Mouse (Mus musculus): ENCODE results near the gene Dpyd.

Dpyd gene

DNA sequence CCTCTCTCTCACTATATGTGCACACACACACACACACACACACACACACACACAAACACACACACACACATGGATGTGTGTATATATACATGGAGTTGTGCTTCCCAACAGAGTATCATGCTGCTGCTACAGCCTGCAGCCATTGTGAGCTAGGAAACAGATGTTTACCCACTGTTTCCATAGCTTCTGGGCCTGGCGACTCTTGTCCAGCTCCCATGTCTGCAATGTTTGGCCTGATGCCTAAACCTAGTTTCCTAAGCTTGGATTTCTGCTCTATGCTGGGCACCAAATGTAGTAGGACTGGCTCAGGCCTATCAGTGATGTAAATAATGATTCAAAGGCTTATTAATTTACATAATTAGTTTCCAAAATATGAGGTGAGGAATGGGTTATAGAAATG lies 524.7 kb downstream of the Dpyd start:
- no peak for DNase-seq (ENCODE audit: low read depth, low spot score)

DNA sequence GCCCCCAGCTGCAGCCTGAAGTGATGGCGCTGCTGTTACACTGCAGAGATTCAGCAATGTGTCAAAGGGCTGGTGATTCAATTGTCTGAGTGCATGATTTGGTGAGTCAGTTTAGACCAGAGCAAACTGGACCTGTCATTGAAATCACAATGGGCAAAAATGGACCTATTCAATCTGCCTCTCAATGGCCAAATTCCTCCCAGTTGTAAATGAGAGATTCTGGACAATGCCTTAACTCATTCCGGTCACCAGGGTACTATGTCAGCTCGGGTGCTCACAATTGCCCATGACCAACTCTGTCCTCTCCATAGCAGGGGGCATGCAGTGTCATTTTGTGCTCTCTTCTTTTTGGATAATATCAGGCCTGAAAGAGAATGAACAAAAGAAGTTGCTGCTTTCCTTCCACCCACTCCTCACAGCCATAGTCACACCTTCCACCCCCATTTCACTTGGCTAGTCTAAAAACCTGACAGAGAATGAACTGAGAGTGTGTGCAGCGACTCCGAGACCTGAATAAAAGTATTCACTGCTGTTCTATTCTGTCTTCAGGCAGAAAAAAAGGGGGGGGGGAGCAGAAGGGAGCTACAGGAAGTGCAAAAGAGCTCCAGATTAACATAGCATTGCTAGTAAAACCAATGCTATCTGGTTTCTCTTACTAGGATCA lies 533.4 kb downstream of the Dpyd start:
- no peak for DNase-seq (ENCODE audit: low read depth, low spot score)

DNA sequence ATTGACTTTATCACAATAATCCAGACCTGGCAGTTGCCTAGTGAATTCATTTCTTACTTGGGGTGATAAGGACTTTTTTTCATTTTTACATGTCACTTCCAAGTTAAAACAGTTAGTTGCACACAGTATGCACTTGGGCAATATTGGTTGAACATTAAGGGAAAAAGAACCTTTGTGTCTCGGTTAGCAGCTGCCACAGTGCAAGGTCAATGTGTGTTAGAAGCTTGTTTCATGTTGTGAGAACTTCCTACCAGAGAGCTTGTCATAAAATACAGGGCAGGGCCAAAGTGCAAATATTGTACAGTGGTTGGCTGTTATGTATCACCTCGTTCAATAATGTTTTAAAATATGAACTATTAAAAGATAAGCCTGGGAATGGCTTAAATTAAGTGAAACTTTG lies 564.1 kb downstream of the Dpyd start:
- no peak for DNase-seq (ENCODE audit: low read depth, low spot score)

DNA sequence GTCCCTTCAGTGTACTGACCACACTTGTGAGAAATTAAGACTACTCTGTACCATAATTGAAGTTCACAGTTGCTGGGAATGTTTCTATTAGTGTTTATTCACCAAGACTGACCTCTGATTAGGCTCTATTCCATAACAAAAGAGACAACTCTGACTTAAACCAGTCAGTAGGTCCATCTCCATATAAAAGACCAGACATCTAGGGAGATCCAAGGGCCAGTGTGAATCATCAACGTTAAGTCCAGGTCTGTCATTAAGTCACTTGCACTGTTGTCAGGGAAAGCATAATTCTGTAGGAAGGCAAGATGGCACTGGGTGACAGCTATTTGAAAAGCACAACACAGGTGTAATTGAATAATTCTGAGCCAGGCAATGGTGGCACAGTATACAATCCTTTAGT lies 566.1 kb downstream of the Dpyd start:
- DNase-seq (ENCODE audit: low read depth, low spot score): no peak

DNA sequence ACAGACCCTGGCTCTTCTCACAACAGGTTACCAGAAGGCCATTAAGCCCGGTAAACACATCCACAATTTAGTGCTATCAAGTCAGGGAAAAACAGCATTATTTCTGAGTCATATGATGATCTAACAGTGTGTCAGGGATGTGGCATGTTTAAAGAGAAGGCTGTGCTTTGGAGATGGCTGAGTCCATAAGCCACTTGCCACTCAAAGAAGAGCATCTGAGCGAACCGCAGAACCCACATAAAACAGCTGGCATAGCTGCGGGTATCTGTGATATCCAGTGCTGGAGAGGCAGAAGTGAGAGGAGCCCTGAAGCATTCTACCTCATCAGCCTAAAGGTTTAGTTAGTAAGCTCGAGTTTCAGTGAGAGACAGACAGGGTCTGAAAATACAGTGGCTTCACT lies 581.1 kb downstream of the Dpyd start:
- no peak for DNase-seq (ENCODE audit: low read depth, low spot score)

DNA sequence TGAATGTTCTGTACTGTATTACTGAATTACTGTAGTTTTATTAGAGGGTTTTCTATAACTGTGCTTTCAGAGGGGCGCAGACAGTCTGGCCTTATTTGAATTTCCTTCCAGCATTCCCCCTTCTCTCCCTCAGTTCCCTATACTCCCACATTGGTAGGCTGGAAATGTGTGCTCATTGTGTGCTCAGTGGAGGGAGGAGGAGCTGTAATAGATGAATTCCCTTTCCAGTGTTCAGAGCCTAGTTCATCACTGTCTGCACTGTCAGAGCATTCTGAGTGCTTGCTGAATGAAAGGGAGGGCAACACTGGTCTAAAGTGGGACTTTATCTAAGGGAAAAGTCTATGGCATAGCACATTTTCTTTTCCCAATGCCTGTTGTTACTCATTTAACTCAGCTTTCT lies 582.9 kb downstream of the Dpyd start:
- DNase-seq (ENCODE audit: low read depth, low spot score): no peak

DNA sequence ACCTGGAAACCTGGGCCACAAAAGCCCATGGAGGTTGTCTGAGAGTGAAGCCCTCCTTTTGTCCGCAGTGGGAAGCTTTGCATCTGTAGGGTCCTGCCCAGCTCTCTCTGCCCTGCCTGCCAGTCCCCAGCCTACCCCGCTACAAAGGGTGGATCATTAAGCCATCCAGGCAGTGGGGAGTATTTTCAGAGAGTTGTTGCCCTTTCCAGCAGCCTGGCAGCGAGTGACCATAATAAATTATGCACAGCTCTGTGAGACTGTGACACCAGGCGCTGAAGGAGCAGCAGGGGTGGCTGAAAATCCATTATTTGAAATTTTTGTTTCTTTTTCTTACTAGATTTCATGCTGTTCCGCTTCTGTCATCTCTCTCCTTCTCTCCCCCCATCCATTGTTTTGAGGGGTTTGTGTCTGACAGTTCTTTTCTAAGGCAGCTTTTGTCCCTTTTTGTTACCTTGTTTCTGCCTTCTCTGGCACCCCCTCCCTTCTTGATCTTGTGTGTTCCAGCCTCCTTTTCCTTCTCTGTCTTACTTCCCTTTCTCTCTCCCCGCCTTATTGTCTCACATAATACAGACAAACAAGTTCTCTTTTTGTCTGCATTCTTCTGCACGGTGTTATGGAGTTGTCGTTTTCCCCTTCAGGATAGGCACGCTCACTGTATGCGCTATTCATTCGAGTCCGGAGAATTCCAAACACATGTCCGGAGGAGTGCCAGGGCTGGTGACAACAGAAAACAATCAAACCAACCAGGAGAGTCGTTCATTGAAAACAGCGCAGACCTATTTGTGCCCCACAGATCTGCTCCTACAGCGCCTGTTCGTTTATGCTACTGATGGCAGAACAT lies 592.9 kb downstream of the Dpyd start:
- no peak for DNase-seq (ENCODE audit: low read depth, low spot score)

DNA sequence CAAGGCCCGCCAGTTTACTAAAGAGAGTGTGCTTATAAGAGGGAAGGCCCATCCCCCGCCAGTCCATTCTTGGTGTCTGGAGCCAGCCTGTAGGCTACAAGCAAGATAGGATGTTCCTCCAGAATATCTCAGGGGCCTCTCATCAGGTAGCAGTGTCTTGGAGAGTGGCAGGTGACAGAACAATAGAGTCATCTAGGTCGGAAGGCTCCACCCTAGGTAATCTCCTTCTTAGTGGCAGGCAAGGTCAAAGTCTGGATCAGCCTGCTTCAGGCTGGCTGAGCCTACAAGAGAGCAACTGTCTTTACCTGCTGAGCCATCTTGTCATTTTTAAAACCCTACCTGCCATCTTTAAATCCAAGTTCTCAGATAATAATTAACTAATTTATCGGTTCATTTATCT lies 596.7 kb downstream of the Dpyd start:
- DNase-seq (ENCODE audit: low read depth, low spot score): no peak

DNA sequence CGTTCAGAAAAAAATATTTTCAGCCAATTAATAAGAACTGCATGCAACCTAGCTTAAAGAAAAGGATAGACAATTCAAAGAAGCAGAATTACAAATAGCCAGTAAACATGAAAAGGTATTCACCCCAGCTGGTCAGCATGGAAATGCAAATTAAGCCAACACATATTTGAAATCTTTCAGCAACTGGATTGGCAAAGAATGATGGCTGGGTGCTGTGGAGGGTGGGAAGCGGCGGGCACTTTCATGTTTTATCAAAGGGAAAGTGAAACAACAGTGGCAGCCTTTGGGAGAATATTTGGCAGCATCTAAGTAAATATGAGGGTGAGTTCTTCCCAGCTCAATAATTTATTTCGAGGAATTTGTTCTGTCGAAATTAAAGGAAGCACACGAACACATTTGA lies 603.8 kb downstream of the Dpyd start:
- DNase-seq (ENCODE audit: low read depth, low spot score): no peak

DNA sequence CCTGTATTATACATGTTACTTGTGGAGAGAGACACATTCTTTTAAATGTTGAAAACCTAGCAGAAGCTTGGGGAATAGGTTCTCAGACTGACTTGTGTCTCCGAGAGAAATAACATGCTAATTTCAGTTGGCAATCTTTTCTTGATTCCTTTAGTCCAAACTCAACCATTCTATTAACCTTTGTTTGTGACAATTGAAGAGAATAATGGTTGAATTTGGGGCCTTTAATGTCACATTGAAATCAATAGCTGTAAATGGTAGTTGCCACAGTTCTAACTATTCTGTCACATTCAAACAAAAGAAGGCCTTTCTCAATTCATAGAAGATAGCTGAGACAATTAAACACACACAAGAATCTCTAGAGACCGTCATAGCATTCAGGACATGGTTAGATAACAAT lies 606.2 kb downstream of the Dpyd start:
- no peak for DNase-seq (ENCODE audit: low read depth, low spot score)

DNA sequence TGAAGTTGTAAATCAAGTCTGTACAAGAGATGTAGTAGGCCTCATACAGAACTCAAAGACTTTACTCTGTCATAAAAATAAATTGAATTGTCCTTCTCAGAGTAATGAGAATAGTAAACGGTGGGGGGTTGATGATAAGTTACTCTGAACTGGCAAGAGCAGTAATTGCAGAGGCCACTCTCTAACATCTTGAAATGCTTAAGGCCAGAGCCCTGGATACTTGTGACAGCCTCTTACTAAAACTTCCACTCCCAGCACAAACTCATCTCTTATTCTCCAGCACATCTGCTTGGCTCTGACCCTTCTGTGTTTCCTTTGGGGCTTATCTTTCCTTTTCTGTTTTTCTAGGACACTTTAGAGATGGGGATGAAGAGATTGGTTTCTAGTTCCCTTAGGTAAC lies 606.7 kb downstream of the Dpyd start:
- DNase-seq (ENCODE audit: low read depth, low spot score): no peak

DNA sequence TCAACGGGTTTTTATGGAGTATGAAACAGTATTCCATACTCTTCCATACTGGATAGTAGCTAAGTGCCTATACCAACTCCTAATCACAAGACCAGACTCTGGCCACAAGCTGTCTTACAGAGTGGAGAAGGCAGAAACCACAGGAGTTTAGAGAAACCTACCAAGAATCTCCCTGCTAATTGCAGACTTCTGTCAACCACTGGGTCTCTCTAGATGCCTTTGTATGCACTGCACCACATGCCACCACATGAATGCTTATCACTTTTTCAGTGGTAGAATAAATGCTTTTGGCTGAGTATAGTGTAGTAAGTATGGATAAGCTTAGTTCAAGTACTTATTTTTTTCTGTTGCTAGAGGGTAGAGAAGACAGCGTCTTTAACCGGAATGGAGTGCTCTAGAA lies 621.3 kb downstream of the Dpyd start:
- DNase-seq (ENCODE audit: low read depth, low spot score): no peak

DNA sequence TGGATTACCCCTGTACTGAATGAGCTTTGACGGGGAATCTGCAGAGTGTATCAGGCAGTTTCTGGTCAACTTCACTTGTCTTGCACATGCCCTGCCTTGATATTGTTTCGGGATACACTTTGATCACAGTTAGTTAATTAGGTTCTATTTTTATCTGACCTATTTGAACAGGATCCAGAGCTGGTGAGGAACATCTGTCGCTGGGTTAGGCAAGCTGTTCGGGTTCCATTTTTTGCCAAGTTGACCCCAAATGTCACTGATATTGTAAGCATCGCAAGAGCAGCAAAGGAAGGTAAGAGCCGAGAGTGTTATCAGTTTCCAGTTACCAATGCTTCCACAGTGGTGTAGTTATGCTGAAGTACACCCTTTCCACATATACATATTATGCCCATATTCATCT lies 632.1 kb downstream of the Dpyd start:
- DNase-seq (ENCODE audit: low read depth, low spot score): no peak

DNA sequence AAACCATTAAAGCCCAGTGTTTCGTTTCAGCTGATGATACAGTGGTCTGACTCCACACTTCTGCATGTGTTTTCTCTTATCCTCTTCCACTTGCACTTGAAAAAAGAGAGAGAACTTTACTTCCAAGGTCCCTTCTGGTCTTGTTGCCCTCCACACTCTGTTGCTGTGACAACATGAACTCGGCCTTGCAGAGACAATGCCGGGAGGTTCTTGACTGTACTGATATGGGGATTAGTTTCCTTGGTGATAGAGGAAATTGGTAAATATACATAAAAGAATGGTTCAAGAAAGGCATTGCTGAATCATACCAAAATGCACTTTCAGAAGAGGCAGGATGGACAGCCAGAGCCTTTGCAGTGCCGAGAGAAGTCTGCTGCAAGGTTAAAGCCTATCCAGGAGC lies 633.7 kb downstream of the Dpyd start:
- no peak for DNase-seq (ENCODE audit: low read depth, low spot score)

DNA sequence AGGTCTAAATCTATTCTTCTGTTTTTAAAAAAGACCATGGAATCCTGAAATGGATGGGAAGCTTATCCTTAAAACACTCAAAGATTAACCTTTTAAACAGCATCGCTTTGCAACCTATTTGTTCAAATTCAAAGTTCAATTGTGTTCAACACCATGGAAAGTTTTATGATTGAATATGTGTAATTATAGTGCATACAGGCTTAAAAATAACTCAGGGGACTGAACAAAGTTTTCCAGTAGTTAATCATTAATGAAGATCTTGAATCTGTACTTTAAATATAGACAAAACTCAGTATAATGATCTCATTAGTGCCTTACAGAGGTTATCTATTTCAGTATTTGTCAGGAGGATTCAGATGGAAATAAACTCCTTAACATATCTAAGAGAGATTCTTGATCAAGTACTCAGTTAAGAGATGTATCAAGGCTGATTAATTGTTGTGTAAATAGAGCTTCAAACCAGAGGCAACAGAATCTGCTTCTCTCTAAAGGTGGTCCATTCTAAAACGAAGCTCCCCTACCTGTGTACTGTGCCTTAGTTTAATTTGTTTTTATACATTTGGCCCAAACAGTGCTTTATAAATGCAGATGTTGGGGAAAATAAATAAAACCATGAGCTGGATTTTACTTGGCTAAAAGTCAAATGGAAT lies 659.0 kb downstream of the Dpyd start:
- DNase-seq (ENCODE audit: low read depth, low spot score): no peak

DNA sequence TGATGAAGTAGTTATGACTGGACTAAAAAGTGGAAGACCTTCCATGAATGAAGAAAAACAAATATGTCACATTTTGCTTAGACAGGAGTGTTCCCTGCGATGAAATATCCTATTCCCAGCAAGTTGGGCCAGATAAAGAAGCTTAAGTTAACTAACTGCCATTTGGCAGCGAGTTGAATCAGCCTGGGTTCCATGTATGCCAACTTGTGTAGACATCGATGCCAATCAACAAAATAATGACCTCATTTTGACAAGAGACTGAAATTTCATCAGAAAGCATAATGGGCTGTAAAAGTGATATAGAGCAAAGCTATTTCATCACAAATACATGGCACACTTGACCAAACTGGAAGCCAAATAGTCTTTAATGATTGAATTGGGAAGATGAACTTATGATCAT lies 681.3 kb downstream of the Dpyd start:
- DNase-seq (ENCODE audit: low read depth, low spot score): no peak

DNA sequence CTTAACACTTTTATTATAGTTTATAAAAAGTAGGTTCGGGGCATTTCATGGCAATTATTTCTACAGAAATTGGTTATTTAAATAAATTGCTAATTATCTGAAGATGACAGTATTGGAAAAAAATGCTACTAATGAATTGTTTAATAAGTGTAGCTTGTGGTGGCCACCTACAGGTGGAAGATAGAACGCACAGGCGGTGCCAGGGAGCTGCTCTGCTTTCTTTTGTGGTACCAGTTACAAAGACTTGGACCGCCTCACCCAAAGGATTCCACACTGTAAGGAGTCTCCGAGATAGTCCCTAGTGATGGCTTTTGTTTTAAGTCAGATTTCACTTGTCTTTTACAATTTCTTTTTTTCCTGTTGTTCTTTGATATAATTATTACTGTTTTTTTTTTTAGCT lies 694.6 kb downstream of the Dpyd start:
- DNase-seq (ENCODE audit: low read depth, low spot score): no peak

DNA sequence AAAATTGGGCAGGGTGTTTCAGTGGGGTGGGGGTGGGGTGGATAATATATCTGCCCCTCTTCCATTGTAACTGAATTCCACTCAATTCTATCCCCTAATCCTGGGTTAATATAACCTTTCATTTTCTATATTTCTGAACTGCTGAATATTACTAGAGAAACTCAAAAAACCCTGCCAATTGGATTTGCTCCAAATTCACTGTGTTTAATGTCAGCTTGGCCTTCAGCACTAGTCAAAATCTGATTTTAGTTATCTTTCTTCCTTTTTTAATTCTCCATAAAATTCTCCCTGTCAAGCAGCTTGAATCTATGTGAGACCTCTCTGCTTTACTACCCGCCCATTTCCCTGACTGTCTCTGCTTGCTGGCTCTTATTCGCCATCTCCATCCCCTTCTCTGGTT lies 713.3 kb downstream of the Dpyd start:
- DNase-seq (ENCODE audit: low read depth, low spot score): no peak

DNA sequence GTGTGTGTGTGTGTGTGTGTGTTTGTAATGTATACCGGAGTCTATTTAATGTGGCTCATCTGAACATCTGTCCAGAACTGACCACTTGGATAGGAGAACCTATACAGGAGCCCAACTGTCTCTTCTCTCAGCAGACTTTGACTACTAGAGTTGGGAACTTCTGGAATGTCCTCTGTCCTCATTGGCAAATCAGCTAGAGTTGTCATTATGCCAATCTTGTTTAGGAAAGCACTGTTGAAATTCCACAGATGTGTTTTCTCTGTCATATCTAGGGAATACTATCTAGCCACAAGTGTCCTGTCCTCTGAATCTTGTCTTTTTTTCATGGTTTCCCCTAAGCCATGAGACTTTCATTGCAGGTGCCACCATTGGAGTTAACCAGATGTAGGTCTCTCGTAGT lies 718.7 kb downstream of the Dpyd start:
- DNase-seq (ENCODE audit: low read depth, low spot score): no peak

DNA sequence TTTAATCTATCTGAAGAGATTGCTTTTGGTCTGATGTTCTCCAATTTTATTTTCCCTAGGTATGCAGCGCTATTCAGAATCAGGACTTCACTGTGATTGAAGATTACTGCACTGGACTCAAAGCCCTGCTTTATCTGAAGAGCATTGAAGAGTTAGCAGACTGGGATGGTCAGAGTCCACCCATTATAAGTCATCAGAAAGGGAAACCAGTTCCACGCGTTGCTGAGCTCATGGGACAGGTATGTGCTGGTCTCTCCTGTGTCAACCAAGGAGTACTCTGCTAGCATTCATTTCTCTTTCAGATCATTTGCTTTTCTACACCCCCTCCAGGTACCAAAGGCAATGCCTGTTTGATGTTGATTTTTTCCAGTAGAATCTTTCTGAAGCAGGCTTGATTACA lies 752.8 kb downstream of the Dpyd start:
- DNase-seq (ENCODE audit: low read depth, low spot score): no peak

DNA sequence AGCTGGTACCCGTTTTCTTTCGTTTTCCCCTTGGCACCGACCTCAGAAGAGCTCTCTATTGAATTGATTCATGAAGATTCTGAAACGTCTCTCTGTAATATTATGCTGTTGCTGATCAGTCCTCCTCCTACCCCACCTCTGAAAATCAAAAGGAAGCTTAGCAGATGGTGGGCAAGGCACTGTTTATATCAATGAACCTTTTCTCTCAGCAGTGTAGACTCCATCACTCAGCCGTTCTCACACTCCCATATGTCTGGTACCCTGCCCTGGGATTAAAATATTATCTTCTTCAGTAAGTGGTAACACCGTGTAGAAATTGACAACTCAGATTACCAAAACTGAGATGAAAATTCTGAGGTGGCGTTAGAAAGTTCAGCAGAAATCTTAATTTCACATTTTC lies 767.1 kb downstream of the Dpyd start:
- no peak for DNase-seq (ENCODE audit: low read depth, low spot score)

DNA sequence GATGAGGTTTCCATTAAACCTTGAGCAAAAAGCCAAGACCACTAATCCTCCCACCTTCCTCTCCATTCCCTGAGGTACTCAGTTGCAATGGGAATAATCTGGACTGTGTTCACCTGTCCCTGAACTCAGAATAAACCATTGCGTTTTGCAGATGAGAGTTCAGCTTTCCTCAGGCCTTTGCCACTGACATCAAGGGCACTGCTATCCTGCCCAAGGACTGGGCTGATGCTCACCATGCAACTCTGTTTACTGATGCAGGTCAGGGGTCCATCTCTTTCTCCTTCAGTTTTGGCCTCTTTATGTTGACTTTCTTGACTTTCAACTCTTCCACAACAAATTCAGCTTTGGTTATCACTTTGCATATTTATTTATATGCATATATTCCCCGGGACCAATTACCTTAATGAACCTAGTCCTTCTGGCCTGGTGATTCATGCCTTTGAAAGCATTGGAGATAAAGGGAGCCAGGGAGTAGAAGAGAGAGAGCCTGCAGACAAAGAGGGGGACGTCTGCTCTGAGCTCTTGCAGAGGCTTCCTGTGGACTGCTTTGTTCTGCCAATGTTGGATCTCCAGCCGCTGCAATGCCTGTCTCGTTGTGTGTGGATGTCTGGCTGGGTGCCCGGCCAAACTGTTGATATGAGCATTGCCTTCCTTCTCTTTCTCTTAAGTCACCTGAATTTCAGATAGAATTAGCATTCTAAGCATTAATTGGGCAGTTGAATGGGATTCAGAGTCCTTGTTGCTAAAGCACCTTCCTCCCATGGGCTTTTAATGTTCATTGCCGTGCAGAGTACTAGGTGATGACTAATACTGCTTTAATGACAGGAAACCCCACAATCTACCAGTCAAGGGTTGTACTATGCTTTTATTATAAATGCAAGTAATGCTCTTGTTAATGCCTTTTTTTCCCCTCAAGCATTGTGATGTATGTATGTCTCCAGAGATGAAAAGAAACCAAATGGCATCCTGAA lies 771.7 kb downstream of the Dpyd start:
- no peak for DNase-seq (ENCODE audit: low read depth, low spot score)

Data from retina, postnatal 7 days (tissue).